Mouse (Mus musculus) 416B (cell line): Measurements from ENCODE around the gene Agfg2.

Experiments
- DNase-seq: peaks from one replicate; pipeline ENCODE4 v3.0.0; 2011; ENCODE audit warnings: low read depth

Gene Agfg2

GRCm38 (mm10) chr5:137609292-137609691 lies 75.2 kb downstream of the Agfg2 start:
- DNase-seq, result no peak

GRCm38 (mm10) chr5:137608654-137609190 lies 75.8 kb downstream of the Agfg2 start:
- no peak for DNase-seq

- DNase-seq, result no peak
Measured at GRCm38 (mm10) chr5:137607860-137608653, 76.5 kb downstream of the Agfg2 start.

- DNase-seq, result no peak
Measured at GRCm38 (mm10) chr5:137601365-137601729, 83.2 kb downstream of the Agfg2 start.

- peak; percentile 100 for DNase-seq
Measured at GRCm38 (mm10) chr5:137600619-137601364, 83.7 kb downstream of the Agfg2 start, which contains the start of gene Mospd3. Gene Mospd3 (minus strand): TSS chr5:137601058.
